Comparison of ENCODE assay signal across 8 mouse cellular contexts in genomic region chr10:60285676-60286372, GRCm38 (mm10). TPM values are rescaled to one million over a fixed set of nuclear protein-coding genes. Genes with fewer than 3 reads are reported as not detected.
DNase-seq lines count a peak whose midpoint lies in the region; ATAC-seq and TF ChIP-seq lines count a peak whose summit lies in the region.

No protein-coding gene starts in this region.

- H3K4me1 ChIP-seq in lung, embryonic 14.5 days (ENCODE audit: insufficient read depth) = peaks cover 24% of the 10 kb centered on the region
- H3K4me1 ChIP-seq in brown adipose tissue, adult 24 weeks (ENCODE audit: control insufficient read depth, insufficient read depth, insufficient read length, low read length) = peaks cover 81% of the 10 kb centered on the region
- H3K4me1 ChIP-seq in liver, embryonic 11.5 days (replicated peaks; ENCODE audit: control insufficient read depth, insufficient read depth, low read length) = peaks cover 56% of the 10 kb centered on the region

- no peaks in the 10 kb centered on the region for H3K9me3 ChIP-seq in lung, embryonic 14.5 days (ENCODE audit: low read depth, low read length)
- H3K9me3 ChIP-seq in liver, embryonic 11.5 days (ENCODE audit: control insufficient read depth, low read length) = no peaks in the 10 kb centered on the region

- H3K27me3 ChIP-seq in lung, embryonic 14.5 days (ENCODE audit: insufficient read depth, low read length) = no peaks in the 10 kb centered on the region
- no peaks in the 10 kb centered on the region for H3K27me3 ChIP-seq in liver, embryonic 11.5 days (replicated peaks; ENCODE audit: control insufficient read depth, insufficient read depth, low read length)

- no peak overlapping the region for H3K27ac ChIP-seq in lung, embryonic 14.5 days (ENCODE audit: low read depth)
- peak overlapping the region; percentile 37; the same call in 1 of the 2 replicates for H3K27ac ChIP-seq in brown adipose tissue, adult 24 weeks (replicated peaks; ENCODE audit: low read depth, low read length)
- no peak overlapping the region; the same call in 1 of the 2 replicates for H3K27ac ChIP-seq in liver, embryonic 11.5 days (ENCODE audit: low read depth, low read length)

- H3K9ac ChIP-seq in lung, embryonic 14.5 days = no peak overlapping the region
- no peak overlapping the region for H3K9ac ChIP-seq in liver, embryonic 11.5 days (ENCODE audit: low read depth, low read length)

- no peak overlapping the region for H3K4me3 ChIP-seq in lung, embryonic 14.5 days (ENCODE audit: low read depth, low read length)
- H3K4me3 ChIP-seq in brown adipose tissue, adult 24 weeks (ENCODE audit: insufficient read depth, low read depth, low read length) = peak overlapping the region; percentile 4; the same call in 1 of the 2 replicates
- H3K4me3 ChIP-seq in liver, embryonic 11.5 days (ENCODE audit: low read depth, low read length) = no peak overlapping the region

- H3K4me2 ChIP-seq in lung, embryonic 14.5 days = peak overlapping the region; percentile 10; the same call in 1 of the 2 replicates
- peak overlapping the region; percentile 21; the same call in 1 of the 2 replicates for H3K4me2 ChIP-seq in liver, embryonic 11.5 days

- WGBS in lung, embryonic 14.5 days = 51% methylated on average over 14 of the region's 14 CpGs
- 73% methylated on average over 14 of the region's 14 CpGs for WGBS in liver, embryonic 11.5 days

- no peak for TF ChIP-seq CTCF in lung, embryonic 14.5 days (IDR thresholded peaks at IDR 0.05; ENCODE audit: low read depth)

- intact Hi-C loops in gastrocnemius, postnatal 14 days (cut with DNase I; ENCODE audit: low total_unique reads) = no loop called here

- peak; percentile 77 for DNase-seq in lung, embryonic 14.5 days
- DNase-seq in lung, postnatal 25 days (ENCODE audit: low spot score) = no peak
- DNase-seq in gastrocnemius, postnatal 14 days = peak; percentile 50
- peak; percentile 78 for DNase-seq in kidney, postnatal 10 days
- no peak for DNase-seq in liver, embryonic 11.5 days (ENCODE audit: low spot score)
- DNase-seq in right cerebral cortex, adult 18-20 months = peak; percentile 92
- no peak for DNase-seq in thymus, postnatal 10 days (ENCODE audit: low spot score in 2 of 2)

- ATAC-seq in lung, embryonic 14.5 days (ENCODE audit: insufficient read depth) = peak; percentile 9; the same call in 1 of the 2 replicates
- no peak for ATAC-seq in liver, embryonic 11.5 days (replicated peaks; ENCODE audit: low FRiP score)

- H3K36me3 ChIP-seq in lung, embryonic 14.5 days (ENCODE audit: insufficient read depth) = no peaks in the 10 kb centered on the region
- no peaks in the 10 kb centered on the region for H3K36me3 ChIP-seq in liver, embryonic 11.5 days (ENCODE audit: control insufficient read depth, insufficient read depth, low read length)

RNA-seq across cellular contexts. Expression of gene Psap, which starts 8.4 kb away (rescaled TPM):
- 73.5 and 74.0 TPM in 2 replicates for polyA plus RNA-seq in lung, embryonic 14.5 days (2014; fragmentation: Nextera tagmentation; extraction: Ambion mirVana)
- polyA plus RNA-seq in brown adipose tissue, adult 24 weeks (2012; ENCODE audit: insufficient read depth, insufficient read length, missing spikeins) = 774 and 844 TPM in 2 replicates
- 100 to 1,000 TPM; 419 to 467 TPM for total RNA-seq in gastrocnemius, postnatal 14 days (2021)
- polyA plus RNA-seq in liver, embryonic 11.5 days (2014; fragmentation: Nextera tagmentation; extraction: Ambion mirVana) = 57.0 and 59.8 TPM in 2 replicates

Comparison
In these comparisons a context has a peak if more than half of its experiments do, and no peak if none do; other contexts are left out.
1. DNase-seq: peak in lung, embryonic 14.5 days (single experiment), gastrocnemius, postnatal 14 days (single experiment), kidney, postnatal 10 days (single experiment) and right cerebral cortex, adult 18-20 months (single experiment); none in lung, postnatal 25 days (single experiment), liver, embryonic 11.5 days (single experiment) and thymus, postnatal 10 days (0 of 2).
2. RNA of gene Psap, which starts 8.4 kb away (polyA plus RNA-seq): 774 to 844 TPM in brown adipose tissue, adult 24 weeks; 73.5 to 74.0 TPM in lung, embryonic 14.5 days and 57.0 to 59.8 TPM in liver, embryonic 11.5 days; every median in the first group is over 10 times any median in the second.